ENCODE assay signal across 9 mouse cellular contexts in the genomic region with DNA sequence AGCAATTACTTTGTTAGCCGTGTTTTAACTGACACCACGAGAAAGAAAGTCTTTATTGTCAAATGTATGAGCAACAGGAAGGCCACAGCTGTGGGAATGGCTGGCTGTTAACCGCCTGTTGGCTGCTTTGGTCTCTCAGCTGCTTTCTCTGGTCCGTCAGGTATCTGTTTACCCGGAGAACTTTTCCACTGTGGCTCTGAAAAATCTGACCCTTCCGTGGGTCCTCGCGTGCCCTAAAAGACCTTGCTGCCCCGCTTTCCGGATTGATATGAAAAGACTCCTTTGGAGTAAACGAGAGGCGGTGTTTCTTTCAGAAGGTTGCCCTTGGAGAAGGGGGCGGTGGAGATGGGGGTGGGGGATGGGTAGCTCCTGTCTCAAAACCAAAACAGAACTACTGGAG.
DNase-seq lines count a peak whose midpoint lies in the region; ATAC-seq and TF ChIP-seq lines count a peak whose summit lies in the region.
"Had no signal": no experiment of that assay in that cellular context is flagged by ENCODE, and none has a peak within 500 bp of the region (broad histone marks: within the 10 kb centered on the region; RNA-seq: fewer than 3 reads in every experiment).

No protein-coding gene starts in this region.

- H3K4me1 ChIP-seq in lung, embryonic 16.5 days (replicated peaks; ENCODE audit: control insufficient read depth, insufficient read depth, low read length) = peaks cover 6% of the 10 kb centered on the region; the same call in 1 of the 2 replicates
- H3K4me1 ChIP-seq in lung, adult 2 months (ENCODE audit: control insufficient read depth, insufficient read depth, low read length) = peaks cover 2% of the 10 kb centered on the region; the same call in 1 of the 2 replicates
- peaks cover 22% of the 10 kb centered on the region for H3K4me1 ChIP-seq in forebrain, embryonic 16.5 days (replicated peaks; ENCODE audit: control insufficient read depth, insufficient read depth, low read length)
- H3K4me1 ChIP-seq in limb, embryonic 15.5 days = peaks cover 10% of the 10 kb centered on the region
- H3K4me1 ChIP-seq in small intestine, adult 2 months (ENCODE audit: control insufficient read depth, insufficient read depth, insufficient read length, low read length) = no peaks in the 10 kb centered on the region

- no peaks in the 10 kb centered on the region for H3K9me3 ChIP-seq in lung, embryonic 16.5 days (ENCODE audit: control insufficient read depth, low read length)
- no peaks in the 10 kb centered on the region for H3K9me3 ChIP-seq in forebrain, embryonic 16.5 days (ENCODE audit: control insufficient read depth, low read length)
- no peaks in the 10 kb centered on the region for H3K9me3 ChIP-seq in limb, embryonic 15.5 days

- H3K4me3 ChIP-seq in lung, embryonic 16.5 days (ENCODE audit: low read length) = peak overlapping the region; percentile 43
- no peak overlapping the region for H3K4me3 ChIP-seq in lung, adult 2 months (replicated peaks; ENCODE audit: extremely low read depth, low read depth, low read length)
- peak overlapping the region; percentile 40 for H3K4me3 ChIP-seq in forebrain, embryonic 16.5 days (replicated peaks; ENCODE audit: low read length)
- H3K4me3 ChIP-seq in limb, embryonic 15.5 days = peak overlapping the region; percentile 29
- 0 out of 2 replicates have a peak overlapping the region, but pooled peaks have one; percentile 10 for H3K4me3 ChIP-seq in small intestine, adult 2 months (ENCODE audit: low read depth, low read length)

- TF ChIP-seq POLR2A in lung, adult 2 months (IDR thresholded peaks at IDR 0.05; ENCODE audit: borderline replicate concordance, extremely low read depth, low read depth, low read length) = no peak
- TF ChIP-seq POLR2A in small intestine, adult 2 months (IDR thresholded peaks at IDR 0.05; ENCODE audit: low read depth, low read length) = no peak

- no peaks in the 10 kb centered on the region for H3K27me3 ChIP-seq in lung, embryonic 16.5 days (ENCODE audit: control insufficient read depth, insufficient read depth, low read depth, low read length)
- H3K27me3 ChIP-seq in forebrain, embryonic 16.5 days (replicated peaks; ENCODE audit: control insufficient read depth, insufficient read depth, low read length) = no peaks in the 10 kb centered on the region
- H3K27me3 ChIP-seq in limb, embryonic 15.5 days = peaks cover 6% of the 10 kb centered on the region; the same call in 1 of the 2 replicates
- H3K27me3 ChIP-seq in small intestine, adult 2 months (ENCODE audit: control insufficient read depth, insufficient read depth, low read length) = no peaks in the 10 kb centered on the region

- H3K4me2 ChIP-seq in lung, embryonic 16.5 days (ENCODE audit: low read depth, low read length) = peak overlapping the region; percentile 77
- H3K4me2 ChIP-seq in forebrain, embryonic 16.5 days (ENCODE audit: low read length) = peak overlapping the region; percentile 62
- H3K4me2 ChIP-seq in limb, embryonic 15.5 days = peak overlapping the region; percentile 54

- DNase-seq in lung, adult 2 months = no peak
- no peak for DNase-seq in adrenal gland, postnatal 36 days
- DNase-seq in spleen, postnatal 4 days (ENCODE audit: low spot score in 2 of 2) = no peak
- DNase-seq in lung, postnatal 25 days (ENCODE audit: low spot score) = no peak
- DNase-seq: spleen, adult 18-20 months had no signal

- TF ChIP-seq CTCF in lung, adult 2 months (IDR thresholded peaks at IDR 0.05; ENCODE audit: insufficient read depth, low read length) = no peak
- TF ChIP-seq CTCF in small intestine, adult 2 months (IDR thresholded peaks at IDR 0.05; ENCODE audit: extremely low read depth, insufficient read length, insufficient replicate concordance, low read depth, low read length) = no peak

- WGBS in lung, embryonic 16.5 days = 3% methylated on average over 13 of the region's 13 CpGs
- 2% methylated on average over 13 of the region's 13 CpGs for WGBS in lung, adult 2 months
- WGBS in forebrain, embryonic 16.5 days = under 1% methylated on average over 13 of the region's 13 CpGs
- WGBS in limb, embryonic 15.5 days = 2% methylated on average over 13 of the region's 13 CpGs
- 5% methylated on average over 13 of the region's 13 CpGs for WGBS in small intestine, adult 2 months

- H3K27ac ChIP-seq in lung, embryonic 16.5 days (ENCODE audit: low read length) = no peak overlapping the region
- H3K27ac ChIP-seq in forebrain, embryonic 16.5 days (ENCODE audit: low read length) = no peak overlapping the region
- H3K27ac ChIP-seq in limb, embryonic 15.5 days = no peak overlapping the region
- no peak overlapping the region for H3K27ac ChIP-seq in small intestine, adult 2 months (ENCODE audit: insufficient read depth, low read depth, low read length)

- no peaks in the 10 kb centered on the region for H3K36me3 ChIP-seq in lung, embryonic 16.5 days (ENCODE audit: control insufficient read depth, insufficient read depth, low read length)
- H3K36me3 ChIP-seq in forebrain, embryonic 16.5 days (ENCODE audit: control insufficient read depth, insufficient read depth) = no peaks in the 10 kb centered on the region
- no peaks in the 10 kb centered on the region for H3K36me3 ChIP-seq in limb, embryonic 15.5 days
- H3K36me3 ChIP-seq in small intestine, adult 2 months (ENCODE audit: control insufficient read depth, insufficient read depth, low read length) = no peaks in the 10 kb centered on the region

- peak overlapping the region; percentile 52 for H3K9ac ChIP-seq in lung, embryonic 16.5 days (ENCODE audit: low read length)
- H3K9ac ChIP-seq in forebrain, embryonic 16.5 days (replicated peaks; ENCODE audit: low read depth, low read length) = peak overlapping the region; percentile 37; the same call in 1 of the 2 replicates
- no peak overlapping the region for H3K9ac ChIP-seq in limb, embryonic 15.5 days

- no peak for ATAC-seq in lung, embryonic 16.5 days (ENCODE audit: low read depth)
- ATAC-seq in forebrain, embryonic 16.5 days = peak; percentile 29
- no peak for ATAC-seq in limb, embryonic 15.5 days (ENCODE audit: insufficient number of reproducible peaks, low FRiP score, low TSS enrichment, low read depth)
